Mouse (Mus musculus): Measurements from ENCODE around the gene Sh3pxd2a.

- TF ChIP-seq POLR2A (IDR thresholded peaks at IDR 0.05; ENCODE audit: low read depth, low read length): no peak
- no peak for TF ChIP-seq RCOR1 (conservative IDR thresholded peaks at IDR 0.05; ENCODE audit: low read depth, low read length)
- no peak for TF ChIP-seq TCF12 (IDR thresholded peaks at IDR 0.05; ENCODE audit: low read depth, low read length)
- no peak for TF ChIP-seq ZC3H11A (IDR thresholded peaks at IDR 0.05; ENCODE audit: low read depth, low read length)
- TF ChIP-seq EP300 (IDR thresholded peaks at IDR 0.05; ENCODE audit: low read length): no peak
- no peak for TF ChIP-seq POLR2AphosphoS2 (IDR thresholded peaks at IDR 0.05; ENCODE audit: low read depth, low read length)
- no peak for TF ChIP-seq JUND (conservative IDR thresholded peaks at IDR 0.05; ENCODE audit: low read depth, low read length)
Measured at GRCm38 (mm10) chr19:47222154-47222840, 241.9 kb downstream of the Sh3pxd2a start.

Measured in CH12.LX (cell line).